Mouse (Mus musculus): ENCODE results near the gene Fev. TPM values are rescaled to one million over a fixed set of nuclear protein-coding genes. Genes with fewer than 3 reads are reported as not detected.

Fev gene
- polyA plus RNA-seq (2016; fragmentation: Nextera tagmentation; extraction: Ambion mirVana), result 0.26 and 0.49 TPM in 2 replicates

GRCm38 (mm10) chr1:74885369-74886042 is at the start of gene Fev:
Gene Fev, minus strand, starts transcription at chr1:74885419.
- Histone ChIP-seq H3K9ac (replicated peaks) (no peak within 1 kb of the TSS), H3K36me3 (no peaks in the 10 kb centered on the region), H3K27me3 (peaks cover 97% of the 10 kb centered on the region), H3K4me2 (peak within 1 kb of the TSS; percentile 50), H3K9me3 (no peaks in the 10 kb centered on the region), H3K27ac (no peak within 1 kb of the TSS), H3K4me3 (replicated peaks) (peak within 1 kb of the TSS; percentile 29), H3K4me1 (replicated peaks) (peaks cover 27% of the 10 kb centered on the region)
- 1% methylated on average over 35 of the region's 43 CpGs for WGBS
- ATAC-seq (ENCODE audit: insufficient number of reproducible peaks, insufficient read depth, low FRiP score, low TSS enrichment, low read depth), result no peak

- WGBS, result 75% methylated on average over 9 of the region's 9 CpGs
- no peak overlapping the region for H3K27ac ChIP-seq
- H3K9ac ChIP-seq (replicated peaks), result no peak overlapping the region
- no peaks in the 10 kb centered on the region for H3K4me1 ChIP-seq (replicated peaks)
- ATAC-seq (ENCODE audit: insufficient number of reproducible peaks, insufficient read depth, low FRiP score, low TSS enrichment, low read depth), result no peak; the same call in 1 of the 2 replicates
- no peaks in the 10 kb centered on the region for H3K36me3 ChIP-seq
- H3K27me3 ChIP-seq, result peaks cover 61% of the 10 kb centered on the region
- H3K4me3 ChIP-seq (replicated peaks), result no peak overlapping the region
- no peaks in the 10 kb centered on the region for H3K9me3 ChIP-seq
- H3K4me2 ChIP-seq, result no peak overlapping the region
Measured at GRCm38 (mm10) chr1:74927621-74928296, 42.5 kb upstream of the Fev start.

GRCm38 (mm10) chr1:74926721-74927120 is 41.5 kb upstream of the Fev start:
- no peak overlapping the region for H3K4me2 ChIP-seq
- no peaks in the 10 kb centered on the region for H3K9me3 ChIP-seq
- no peaks in the 10 kb centered on the region for H3K36me3 ChIP-seq
- H3K27me3 ChIP-seq, result peaks cover 60% of the 10 kb centered on the region
- no peak for ATAC-seq (ENCODE audit: insufficient number of reproducible peaks, insufficient read depth, low FRiP score, low TSS enrichment, low read depth)
- 39% methylated on average over 6 of the region's 6 CpGs for WGBS
- no peaks in the 10 kb centered on the region for H3K4me1 ChIP-seq (replicated peaks)
- no peak overlapping the region for H3K9ac ChIP-seq (replicated peaks)
- no peak overlapping the region for H3K27ac ChIP-seq
- H3K4me3 ChIP-seq (replicated peaks), result no peak overlapping the region

GRCm38 (mm10) chr1:74924464-74924863 is 39.2 kb upstream of the Fev start:
- H3K9me3 ChIP-seq, result no peaks in the 10 kb centered on the region
- H3K4me2 ChIP-seq, result no peak overlapping the region
- no peaks in the 10 kb centered on the region for H3K4me1 ChIP-seq (replicated peaks)
- no peaks in the 10 kb centered on the region for H3K36me3 ChIP-seq
- H3K9ac ChIP-seq (replicated peaks), result no peak overlapping the region
- no peak overlapping the region for H3K27ac ChIP-seq
- no peak for ATAC-seq (ENCODE audit: insufficient number of reproducible peaks, insufficient read depth, low FRiP score, low TSS enrichment, low read depth)
- H3K4me3 ChIP-seq (replicated peaks), result no peak overlapping the region
- H3K27me3 ChIP-seq, result peaks cover 67% of the 10 kb centered on the region
- 72% methylated on average over 4 of the region's 4 CpGs for WGBS

GRCm38 (mm10) chr1:74915706-74916105 is 30.5 kb upstream of the Fev start:
- WGBS, result 25% methylated on average over 13 of the region's 13 CpGs
- Histone ChIP-seq H3K9me3 (no peaks in the 10 kb centered on the region), H3K27ac (no peak overlapping the region), H3K36me3 (no peaks in the 10 kb centered on the region), H3K4me3 (replicated peaks) (no peak overlapping the region), H3K27me3 (peaks cover 60% of the 10 kb centered on the region), H3K4me2 (no peak overlapping the region), H3K4me1 (replicated peaks) (no peaks in the 10 kb centered on the region), H3K9ac (replicated peaks) (no peak overlapping the region)
- no peak for ATAC-seq (ENCODE audit: insufficient number of reproducible peaks, insufficient read depth, low FRiP score, low TSS enrichment, low read depth)

GRCm38 (mm10) chr1:74902191-74902590 is 17.0 kb upstream of the Fev start:
- Histone ChIP-seq H3K9me3 (no peaks in the 10 kb centered on the region), H3K9ac (replicated peaks) (no peak overlapping the region), H3K27me3 (peaks cover 98% of the 10 kb centered on the region), H3K4me2 (no peak overlapping the region), H3K27ac (no peak overlapping the region), H3K4me3 (replicated peaks) (no peak overlapping the region), H3K36me3 (no peaks in the 10 kb centered on the region), H3K4me1 (replicated peaks) (peaks cover 27% of the 10 kb centered on the region)
- no peak for ATAC-seq (ENCODE audit: insufficient number of reproducible peaks, insufficient read depth, low FRiP score, low TSS enrichment, low read depth)
- WGBS, result 24% methylated on average over 6 of the region's 6 CpGs

GRCm38 (mm10) chr1:74901686-74902085 is 16.5 kb upstream of the Fev start:
- no peak for ATAC-seq (ENCODE audit: insufficient number of reproducible peaks, insufficient read depth, low FRiP score, low TSS enrichment, low read depth)
- H3K9ac ChIP-seq (replicated peaks), result no peak overlapping the region
- peaks cover 99% of the 10 kb centered on the region for H3K27me3 ChIP-seq
- peaks cover 27% of the 10 kb centered on the region for H3K4me1 ChIP-seq (replicated peaks)
- no peaks in the 10 kb centered on the region for H3K9me3 ChIP-seq
- H3K36me3 ChIP-seq, result no peaks in the 10 kb centered on the region
- no peak overlapping the region for H3K4me2 ChIP-seq
- H3K27ac ChIP-seq, result no peak overlapping the region
- WGBS, result 3% methylated on average over 3 of the region's 3 CpGs
- no peak overlapping the region for H3K4me3 ChIP-seq (replicated peaks)

- Histone ChIP-seq H3K4me2 (peak overlapping the region; percentile 61), H3K4me1 (replicated peaks) (peaks cover 27% of the 10 kb centered on the region), H3K27ac (no peak overlapping the region), H3K27me3 (peaks cover 99% of the 10 kb centered on the region), H3K9me3 (no peaks in the 10 kb centered on the region), H3K36me3 (no peaks in the 10 kb centered on the region), H3K4me3 (replicated peaks) (peak overlapping the region; percentile 37), H3K9ac (replicated peaks) (peak overlapping the region; percentile 34; the same call in 1 of the 2 replicates)
- under 1% methylated on average over 65 of the region's 66 CpGs for WGBS
- ATAC-seq (ENCODE audit: insufficient number of reproducible peaks, insufficient read depth, low FRiP score, low TSS enrichment, low read depth), result no peak
Measured at GRCm38 (mm10) chr1:74900341-74901285, 15.4 kb upstream of the Fev start.

GRCm38 (mm10) chr1:74898656-74899431 is 13.6 kb upstream of the Fev start:
- peaks cover 27% of the 10 kb centered on the region for H3K4me1 ChIP-seq (replicated peaks)
- no peak overlapping the region for H3K9ac ChIP-seq (replicated peaks)
- H3K9me3 ChIP-seq, result no peaks in the 10 kb centered on the region
- no peak for ATAC-seq (ENCODE audit: insufficient number of reproducible peaks, insufficient read depth, low FRiP score, low TSS enrichment, low read depth)
- H3K4me3 ChIP-seq (replicated peaks), result no peak overlapping the region
- no peak overlapping the region; the same call in 1 of the 2 replicates for H3K4me2 ChIP-seq
- peaks cover 99% of the 10 kb centered on the region for H3K27me3 ChIP-seq
- WGBS, result 6% methylated on average over 7 of the region's 10 CpGs
- no peaks in the 10 kb centered on the region for H3K36me3 ChIP-seq
- H3K27ac ChIP-seq, result no peak overlapping the region

- 0 out of 2 replicates have a peak, but pooled peaks have one; percentile 12 for ATAC-seq (ENCODE audit: insufficient number of reproducible peaks, insufficient read depth, low FRiP score, low TSS enrichment, low read depth)
- peaks cover 99% of the 10 kb centered on the region for H3K27me3 ChIP-seq
- no peak overlapping the region for H3K27ac ChIP-seq
- H3K4me1 ChIP-seq (replicated peaks), result peaks cover 29% of the 10 kb centered on the region
- H3K9ac ChIP-seq (replicated peaks), result no peak overlapping the region
- H3K4me2 ChIP-seq, result no peak overlapping the region
- no peak overlapping the region for H3K4me3 ChIP-seq (replicated peaks)
- H3K9me3 ChIP-seq, result no peaks in the 10 kb centered on the region
- 1% methylated on average over 7 of the region's 7 CpGs for WGBS
- H3K36me3 ChIP-seq, result no peaks in the 10 kb centered on the region
Measured at GRCm38 (mm10) chr1:74897976-74898375, 12.8 kb upstream of the Fev start.
